Mouse (Mus musculus) ES-Bruce4 (cell line): ENCODE data around the gene Orm1. TPM values are rescaled to one million over a fixed set of nuclear protein-coding genes. Genes with fewer than 3 reads are reported as not detected.

Source experiments
- H3K27ac ChIP-seq: 2 replicates; pipeline ENCODE4 v1.5.1; 2012; ENCODE audit warnings: low read length, inconsistent platforms; ENCODE audit not compliant: insufficient read depth
- H3K27me3 ChIP-seq: 2 replicates; pipeline ENCODE4 v1.6.1; 2012; ENCODE audit warnings: mild to moderate bottlenecking, low read length, inconsistent platforms; ENCODE audit not compliant: control insufficient read depth, poor library complexity, insufficient read depth, severe bottlenecking
- H3K36me3 ChIP-seq: 2 replicates; pipeline ENCODE4 v1.6.1; 2012; ENCODE audit warnings: inconsistent platforms, mild to moderate bottlenecking, low read length, moderate library complexity; ENCODE audit not compliant: control insufficient read depth, poor library complexity, insufficient read depth, severe bottlenecking
- H3K4me1 ChIP-seq: one replicate; pipeline ENCODE4 v1.8.1; 2011; ENCODE audit warnings: low read length; ENCODE audit not compliant: control insufficient read depth, insufficient read depth
- H3K4me3 ChIP-seq: 2 replicates; pipeline ENCODE4 v1.5.1; 2011; ENCODE audit warnings: low read depth, mild to moderate bottlenecking, low read length
- H3K9ac ChIP-seq: 2 replicates; pipeline ENCODE4 v1.6.1; 2012; ENCODE audit warnings: low read depth, mild to moderate bottlenecking, inconsistent platforms; ENCODE audit not compliant: poor library complexity, severe bottlenecking
- H3K9me3 ChIP-seq: replicated peaks from 2 replicates; pipeline ENCODE4 v1.6.1; 2012; ENCODE audit warnings: mild to moderate bottlenecking, low read length, inconsistent platforms; ENCODE audit not compliant: control insufficient read depth, poor library complexity, insufficient read depth, severe bottlenecking
- CTCF ChIP-seq: IDR thresholded peaks from one replicate; pipeline ENCODE4 v1.8.1; 2011; ENCODE audit warnings: low read depth, low read length
- EP300 ChIP-seq: IDR thresholded peaks from 2 replicates; pipeline ENCODE4 v1.6.1; 2011; ENCODE audit warnings: low read depth, low read length; ENCODE audit not compliant: insufficient read depth
- POLR2A ChIP-seq: IDR thresholded peaks from one replicate; pipeline ENCODE4 v1.8.1; 2011; ENCODE audit warnings: low read length; ENCODE audit not compliant: insufficient read depth
- polyA plus RNA-seq: library from polyadenylated mRNA; stranded (reverse); fragments of >200 nt; gene quantifications from 2 replicates; pipeline ENCODE4 v1.2.4, GENCODE M21; 2011; ENCODE audit warnings: low read depth; ENCODE audit not compliant: missing spikeins, insufficient read depth, insufficient read length

The Orm1 gene
- not detected in 2 replicates for polyA plus RNA-seq

DNA sequence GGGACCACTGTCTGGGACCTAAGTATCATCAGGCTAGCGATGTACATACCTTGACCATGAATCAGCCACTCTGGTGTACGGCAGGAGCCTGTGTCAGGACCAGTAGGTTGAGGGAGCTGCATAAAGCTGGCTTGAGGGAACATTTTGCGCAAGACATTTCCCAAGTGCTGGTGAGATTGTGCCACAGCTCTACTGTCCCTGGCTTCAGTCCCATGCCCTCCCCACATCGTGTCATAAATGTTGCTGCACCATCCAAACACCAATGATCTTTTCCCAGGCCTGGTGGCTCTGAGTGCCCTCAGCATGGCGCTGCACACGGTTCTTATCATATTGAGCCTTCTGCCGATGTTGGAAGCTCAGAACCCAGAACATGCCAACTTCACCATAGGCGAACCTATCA lies at the start of gene Orm1:
TSS of gene Orm1 (plus strand) at position 266 of the 400 bp plus-strand sequence.
- TF ChIP-seq CTCF (no peak), EP300 (no peak), POLR2A (no peak)
- Histone ChIP-seq H3K9ac (no peak within 1 kb of the TSS), H3K27me3 (no peaks in the 10 kb centered on the region), H3K9me3 (no peaks in the 10 kb centered on the region), H3K27ac (no peak within 1 kb of the TSS), H3K36me3 (no peaks in the 10 kb centered on the region), H3K4me1 (no peaks in the 10 kb centered on the region), H3K4me3 (no peak within 1 kb of the TSS)

- TF ChIP-seq CTCF (no peak), POLR2A (no peak), EP300 (no peak)
- H3K36me3 ChIP-seq: no peaks in the 10 kb centered on the region
- no peaks in the 10 kb centered on the region for H3K9me3 ChIP-seq
- H3K4me1 ChIP-seq: no peaks in the 10 kb centered on the region
- no peak overlapping the region for H3K9ac ChIP-seq
- H3K4me3 ChIP-seq: no peak overlapping the region
- H3K27ac ChIP-seq: no peak overlapping the region
- no peaks in the 10 kb centered on the region for H3K27me3 ChIP-seq
Observed at GRCm38 (mm10) chr4:63295641-63296040, 48.7 kb upstream of the Orm1 start.

DNA sequence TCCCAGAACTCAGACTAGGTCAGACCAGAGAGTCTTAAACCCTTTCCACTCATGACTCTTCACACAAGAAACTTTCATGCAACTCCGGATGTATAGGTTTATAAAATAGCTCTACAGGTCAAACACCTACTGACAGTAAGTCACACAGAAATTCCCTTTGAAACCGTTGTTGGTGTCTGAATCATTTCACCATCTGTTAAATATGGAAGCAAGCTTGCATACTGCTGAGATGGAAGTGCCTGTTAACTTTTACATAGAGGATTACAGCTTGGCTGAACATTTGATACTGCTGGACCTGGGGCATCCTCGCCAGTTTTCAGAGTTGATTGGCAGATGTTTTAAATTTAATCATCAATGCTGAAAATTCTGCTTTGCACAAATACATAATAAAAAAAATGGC lies 48.1 kb upstream of the Orm1 start:
- H3K4me3 ChIP-seq: no peak overlapping the region

DNA sequence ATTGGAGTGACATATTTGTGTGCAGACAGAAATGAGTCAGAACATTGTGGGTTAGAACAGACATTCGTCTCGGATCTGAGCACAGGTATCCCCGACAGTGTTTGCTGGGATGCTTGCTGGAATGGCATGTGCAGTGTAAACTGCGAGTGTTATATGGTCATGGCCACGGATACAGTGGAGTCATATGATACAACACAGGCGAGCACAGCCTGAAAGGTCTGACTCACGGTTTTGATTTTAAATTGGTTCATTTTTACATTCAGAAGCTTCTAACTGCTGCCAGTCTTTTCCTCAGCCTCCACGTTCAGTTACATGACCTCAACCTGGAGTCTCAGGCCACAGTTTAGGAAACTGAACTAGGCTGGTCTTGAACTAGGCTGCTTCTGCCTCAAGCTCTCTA lies 47.5 kb upstream of the Orm1 start:
- Histone ChIP-seq H3K9me3 (no peaks in the 10 kb centered on the region), H3K36me3 (no peaks in the 10 kb centered on the region), H3K9ac (no peak overlapping the region), H3K4me3 (no peak overlapping the region), H3K27me3 (no peaks in the 10 kb centered on the region), H3K4me1 (no peaks in the 10 kb centered on the region), H3K27ac (no peak overlapping the region)
- TF ChIP-seq POLR2A: no peak
- no peak for TF ChIP-seq CTCF
- TF ChIP-seq EP300: no peak

More for the DNA sequence above, 48.1 kb upstream of the Orm1 start:
- Histone ChIP-seq H3K9me3 (no peaks in the 10 kb centered on the region), H3K4me1 (no peaks in the 10 kb centered on the region), H3K36me3 (no peaks in the 10 kb centered on the region), H3K27me3 (no peaks in the 10 kb centered on the region), H3K9ac (no peak overlapping the region), H3K27ac (no peak overlapping the region)
- no peak for TF ChIP-seq EP300
- no peak for TF ChIP-seq CTCF
- TF ChIP-seq POLR2A: no peak

GRCm38 (mm10) chr4:63298191-63298590 lies 46.2 kb upstream of the Orm1 start:
- no peak overlapping the region for H3K9ac ChIP-seq
- no peak overlapping the region for H3K27ac ChIP-seq
- H3K36me3 ChIP-seq: no peaks in the 10 kb centered on the region
- H3K27me3 ChIP-seq: no peaks in the 10 kb centered on the region
- no peak overlapping the region for H3K4me3 ChIP-seq
- no peak for TF ChIP-seq EP300
- TF ChIP-seq CTCF: no peak
- TF ChIP-seq POLR2A: no peak
- H3K9me3 ChIP-seq: no peaks in the 10 kb centered on the region
- H3K4me1 ChIP-seq: no peaks in the 10 kb centered on the region

DNA sequence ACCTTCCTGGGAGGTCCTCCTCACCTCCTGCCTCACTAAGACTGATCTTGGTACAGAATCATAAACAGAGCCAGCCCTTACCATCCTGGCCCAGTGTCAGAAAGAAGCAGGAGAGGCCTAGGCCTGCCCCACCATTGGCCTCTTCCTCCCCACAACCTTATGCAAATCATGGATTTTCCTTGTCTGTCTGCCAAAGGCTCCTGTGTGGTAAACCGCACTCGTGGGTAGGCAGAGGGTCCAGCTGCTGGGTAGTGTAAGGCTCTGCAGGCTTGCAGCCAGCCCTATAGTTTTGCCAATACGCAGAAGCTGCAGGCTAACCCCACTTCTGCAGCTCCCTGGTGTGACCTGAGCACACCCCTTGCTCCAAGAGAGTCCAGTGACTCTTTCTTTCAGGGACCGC lies 41.7 kb upstream of the Orm1 start:
- no peaks in the 10 kb centered on the region for H3K36me3 ChIP-seq
- no peak overlapping the region for H3K9ac ChIP-seq
- no peaks in the 10 kb centered on the region for H3K4me1 ChIP-seq
- TF ChIP-seq EP300 (no peak), POLR2A (no peak)
- H3K4me3 ChIP-seq: no peak overlapping the region
- H3K27me3 ChIP-seq: no peaks in the 10 kb centered on the region
- no peak overlapping the region for H3K27ac ChIP-seq
- no peaks in the 10 kb centered on the region for H3K9me3 ChIP-seq
